Mouse (Mus musculus) liver, adult 2 months (tissue): ENCODE measurements around the gene Vmn1r49. TPM values are rescaled to one million over a fixed set of nuclear protein-coding genes. Genes with fewer than 3 reads are reported as not detected.
"Not testable (repeated sequence)": the region's sequence is repeated elsewhere in the genome, so short reads cannot be mapped to it uniquely, and the experiment has no call there.

Experiments used
- DNase-seq: peaks from one replicate; pipeline ENCODE4 v3.0.0-alpha.2; 2011; ENCODE audit warnings: low read depth, low spot score; ENCODE audit errors: extremely low read depth
- H3K27ac ChIP-seq: fragments of 200-500 bp; replicated peaks from 2 replicates; pipeline ENCODE4 v1.5.1; 2012; ENCODE audit warnings: low read depth, mild to moderate bottlenecking, control low read depth, inconsistent platforms, low read length; ENCODE audit not compliant: insufficient read depth
- H3K27me3 ChIP-seq: fragments of 200-500 bp; 2 replicates; pipeline ENCODE4 v1.6.1; 2012; ENCODE audit warnings: mild to moderate bottlenecking, moderate library complexity, low read length, inconsistent platforms; ENCODE audit not compliant: control insufficient read depth, insufficient read depth
- H3K36me3 ChIP-seq: fragments of 200-500 bp; 2 replicates; pipeline ENCODE4 v1.6.1; 2012; ENCODE audit warnings: low read length, inconsistent platforms; ENCODE audit not compliant: control insufficient read depth, insufficient read depth
- H3K4me1 ChIP-seq: fragments of 200-500 bp; 2 replicates; pipeline ENCODE4 v1.6.1; 2011; ENCODE audit warnings: low read length; ENCODE audit not compliant: control insufficient read depth, insufficient read depth
- H3K4me3 ChIP-seq: fragments of 200-500 bp; 2 replicates; pipeline ENCODE4 v1.5.1; 2011; ENCODE audit warnings: low read depth, mild to moderate bottlenecking, control low read depth, low read length, moderate library complexity; ENCODE audit not compliant: insufficient read depth
- H3K79me2 ChIP-seq: fragments of 200-500 bp; 2 replicates; pipeline ENCODE4 v1.6.1; 2012; ENCODE audit warnings: inconsistent platforms, mild to moderate bottlenecking, low read length, moderate library complexity; ENCODE audit not compliant: control insufficient read depth, insufficient read depth
- H3K9ac ChIP-seq: fragments of 200-500 bp; 2 replicates; pipeline ENCODE4 v1.6.1; 2012; ENCODE audit warnings: low read depth, mild to moderate bottlenecking, control low read depth, inconsistent platforms, low read length
- CTCF ChIP-seq: fragments of 200-500 bp; IDR thresholded peaks from 2 replicates; pipeline ENCODE4 v1.5.1; 2011; ENCODE audit warnings: low read depth, low read length, control low read depth
- POLR2A ChIP-seq: fragments of 200-500 bp; IDR thresholded peaks from 2 replicates; pipeline ENCODE4 v1.6.1; 2011; ENCODE audit warnings: low read length, control low read depth; ENCODE audit not compliant: insufficient read depth; ENCODE audit errors: extremely low read depth
- whole genome bisulfite sequencing: fragments of 180-500 bp; shearing (Covaris S2); methylation state at CpG from one replicate; pipeline ENCODE4 v1.1.7; 2018; 5-methylcytosine and 5-hydroxymethylcytosine counted together
- polyA plus RNA-seq: library from polyadenylated mRNA; depleted of rRNA; stranded (reverse); fragments of >200 nt; gene quantifications from 2 replicates; pipeline ENCODE4 v1.2.3, GENCODE M21; 2012; rRNA removed
- total RNA-seq: library from RNA; depleted of rRNA; stranded (reverse); fragments of >200 nt; gene quantifications from 2 replicates; pipeline ENCODE4 v1.2.3, GENCODE M21; 2014; rRNA removed

The Vmn1r49 gene
- total RNA-seq: not detected in 2 replicates
- polyA plus RNA-seq: not detected in 2 replicates

- Histone ChIP-seq H3K36me3 (no peaks in the 10 kb centered on the region), H3K27ac (no peak within 1 kb of the TSS), H3K9ac (no peak within 1 kb of the TSS), H3K4me1 (no peaks in the 10 kb centered on the region), H3K27me3 (no peaks in the 10 kb centered on the region), H3K79me2 (no peaks in the 10 kb centered on the region), H3K4me3 (no peak within 1 kb of the TSS)
- no peak for TF ChIP-seq CTCF
- TF ChIP-seq POLR2A: no peak
- 67% methylated on average over 4 of the region's 4 CpGs for WGBS
- DNase-seq: no peak
These were observed at the start of gene Vmn1r49 for GRCm38 (mm10) chr6:90078406-90078805. Gene Vmn1r49, minus strand, starts transcription at chr6:90078506.

GRCm38 (mm10) chr6:90122296-90122695 is 44.0 kb upstream of the Vmn1r49 start, which contains the start of gene Vmn1r51:
Gene Vmn1r51, plus strand, starts transcription at chr6:90122596.
- H3K4me1 ChIP-seq, H3K9ac ChIP-seq, H3K79me2 ChIP-seq, H3K36me3 ChIP-seq, H3K4me3 ChIP-seq, DNase-seq, H3K27ac ChIP-seq, H3K27me3 ChIP-seq: not testable (repeated sequence)
- WGBS: 90% methylated on average over 1 of the region's 1 CpGs

DNA sequence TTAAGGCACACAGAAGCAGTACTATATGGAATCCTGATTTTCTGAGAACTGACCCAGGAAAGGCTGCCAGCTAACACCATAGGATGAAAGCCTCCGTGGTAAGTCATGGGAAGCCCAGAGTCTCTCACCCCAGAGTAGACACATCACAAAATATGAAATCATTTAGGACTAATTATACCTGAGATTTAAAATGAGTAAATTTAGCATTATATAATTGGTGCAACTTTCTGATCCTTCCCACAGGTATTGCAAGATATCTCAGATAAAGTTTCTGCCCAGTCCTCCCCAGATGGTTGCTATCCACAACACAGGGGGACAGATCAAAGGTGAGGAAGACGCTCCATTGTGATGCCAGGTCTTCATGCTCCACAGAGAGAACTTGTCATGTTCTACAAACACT is 22.8 kb upstream of the Vmn1r49 start, which contains the start of gene Vmn1r50:
Gene Vmn1r50 (plus strand): TSS at position 301 of the 400 bp plus-strand sequence.
- Histone ChIP-seq H3K27ac (no peak within 1 kb of the TSS), H3K4me3 (no peak within 1 kb of the TSS), H3K36me3 (no peaks in the 10 kb centered on the region), H3K27me3 (no peaks in the 10 kb centered on the region), H3K4me1 (no peaks in the 10 kb centered on the region), H3K9ac (no peak within 1 kb of the TSS), H3K79me2 (no peaks in the 10 kb centered on the region)
- no peak for DNase-seq
- WGBS: 44% methylated on average over 2 of the region's 2 CpGs
- no peak for TF ChIP-seq POLR2A
- TF ChIP-seq CTCF: no peak

DNA sequence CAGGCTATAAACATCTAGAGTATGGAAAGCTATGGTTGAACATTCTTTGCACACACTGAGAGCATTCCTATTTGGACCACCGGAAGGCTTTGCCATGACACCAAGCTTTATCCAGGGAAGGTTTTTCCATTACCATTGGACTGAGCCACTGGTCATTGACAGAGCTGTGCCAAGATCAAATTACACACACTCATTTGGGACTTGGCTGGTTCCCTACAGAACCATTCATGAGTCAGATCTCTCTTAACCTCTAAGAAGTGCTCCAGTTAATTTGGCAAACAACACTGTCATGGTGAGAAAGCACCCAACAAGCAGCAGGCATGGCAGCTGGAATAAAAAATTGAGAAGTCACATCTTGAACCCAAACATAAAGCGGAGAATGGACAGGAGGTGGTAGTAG is 22.3 kb upstream of the Vmn1r49 start:
- H3K27ac ChIP-seq: no peak overlapping the region
- H3K4me1 ChIP-seq: no peaks in the 10 kb centered on the region
- no peaks in the 10 kb centered on the region for H3K36me3 ChIP-seq
- H3K9ac ChIP-seq: no peak overlapping the region
- no peaks in the 10 kb centered on the region for H3K79me2 ChIP-seq
- WGBS: 87% methylated on average over 2 of the region's 2 CpGs
- H3K4me3 ChIP-seq: no peak overlapping the region
- DNase-seq: no peak
- TF ChIP-seq CTCF (no peak), POLR2A (no peak)
- no peaks in the 10 kb centered on the region for H3K27me3 ChIP-seq

- DNase-seq, H3K4me1 ChIP-seq, H3K27me3 ChIP-seq, H3K9ac ChIP-seq, H3K79me2 ChIP-seq, H3K36me3 ChIP-seq, H3K4me3 ChIP-seq, H3K27ac ChIP-seq: not testable (repeated sequence)
- WGBS: no CpG with 5 or more reads among the region's 2 CpGs
These were observed 41.6 kb downstream of the Vmn1r49 start, which contains the start of gene Vmn1r48 for GRCm38 (mm10) chr6:90036741-90037140. Gene Vmn1r48, minus strand, starts transcription at chr6:90036841.

Other genes with a start within 250 kb of the Vmn1r49 start
- gene Vmn1r42, start 202.1 kb downstream of the Vmn1r49 start, total RNA-seq: not detected in 2 replicates
- not detected in 2 replicates for gene Vmn1r42, start 202.1 kb downstream of the Vmn1r49 start, polyA plus RNA-seq
- not detected in 2 replicates for gene Vmn1r43, start 202.1 kb downstream of the Vmn1r49 start, total RNA-seq
- gene Vmn1r43, start 202.1 kb downstream of the Vmn1r49 start, polyA plus RNA-seq: not detected in 2 replicates
- gene Vmn1r44, start 194.8 kb downstream of the Vmn1r49 start, total RNA-seq: not detected in 2 replicates
- gene Vmn1r44, start 194.8 kb downstream of the Vmn1r49 start, polyA plus RNA-seq: not detected in 2 replicates
- gene Vmn1r45, start 137.9 kb downstream of the Vmn1r49 start, total RNA-seq: not detected in 2 replicates
- not detected in 2 replicates for gene Vmn1r45, start 137.9 kb downstream of the Vmn1r49 start, polyA plus RNA-seq
- not detected in 2 replicates for gene Vmn1r46, start 109.2 kb downstream of the Vmn1r49 start, total RNA-seq
- gene Vmn1r46, start 109.2 kb downstream of the Vmn1r49 start, polyA plus RNA-seq: not detected in 2 replicates
- not detected in 2 replicates for gene Vmn1r47, start 62.4 kb downstream of the Vmn1r49 start, total RNA-seq
- not detected in 2 replicates for gene Vmn1r47, start 62.4 kb downstream of the Vmn1r49 start, polyA plus RNA-seq
- not detected in 2 replicates for gene Vmn1r48, start 41.7 kb downstream of the Vmn1r49 start, total RNA-seq
- gene Vmn1r48, start 41.7 kb downstream of the Vmn1r49 start, polyA plus RNA-seq: not detected in 2 replicates
- gene Vmn1r50, start 22.9 kb upstream of the Vmn1r49 start, total RNA-seq: not detected in 2 replicates
- gene Vmn1r50, start 22.9 kb upstream of the Vmn1r49 start, polyA plus RNA-seq: not detected in 2 replicates
- gene Vmn1r51, start 44.1 kb upstream of the Vmn1r49 start, total RNA-seq: not detected in 2 replicates
- gene Vmn1r51, start 44.1 kb upstream of the Vmn1r49 start, polyA plus RNA-seq: not detected in 2 replicates
- gene Vmn1r52, start 96.3 kb upstream of the Vmn1r49 start, total RNA-seq: not detected in 2 replicates
- gene Vmn1r52, start 96.3 kb upstream of the Vmn1r49 start, polyA plus RNA-seq: not detected in 2 replicates
- not detected in 2 replicates for gene V1ra8, start 124.3 kb upstream of the Vmn1r49 start, total RNA-seq
- not detected in 2 replicates for gene V1ra8, start 124.3 kb upstream of the Vmn1r49 start, polyA plus RNA-seq
- 0.18 and 1.0 TPM in 2 replicates for gene Vmn1r53, start 145.9 kb upstream of the Vmn1r49 start, total RNA-seq
- gene Vmn1r53, start 145.9 kb upstream of the Vmn1r49 start, polyA plus RNA-seq: 0.81 TPM in 1 of 2 replicates, not detected in the other
- gene Vmn1r54, start 167.8 kb upstream of the Vmn1r49 start, total RNA-seq: not detected in 2 replicates
- not detected in 2 replicates for gene Vmn1r54, start 167.8 kb upstream of the Vmn1r49 start, polyA plus RNA-seq
- gene BC048671, start 222.7 kb upstream of the Vmn1r49 start, total RNA-seq: not detected in 2 replicates
- not detected in 2 replicates for gene BC048671, start 222.7 kb upstream of the Vmn1r49 start, polyA plus RNA-seq
- 9.3 and 11.9 TPM in 2 replicates for gene Chst13, start 246.7 kb upstream of the Vmn1r49 start, total RNA-seq
- gene Chst13, start 246.7 kb upstream of the Vmn1r49 start, polyA plus RNA-seq: 26.8 and 42.7 TPM in 2 replicates